Mouse (Mus musculus): ENCODE data around the gene Dld.

GRCm38 (mm10) chr12:31318409-31318963, 32.8 kb downstream of the Dld start:
- TF ChIP-seq CTCF (IDR thresholded peaks at IDR 0.05) (no peak), EP300 (IDR thresholded peaks at IDR 0.05) (no peak)

Measured in lung, postnatal 0 days (tissue).